Mouse (Mus musculus): ENCODE measurements around the gene Cryz.
A peak's percentile ranks its signal among the peaks of the same experiment; 100 is the strongest.

Gene Cryz

DNA sequence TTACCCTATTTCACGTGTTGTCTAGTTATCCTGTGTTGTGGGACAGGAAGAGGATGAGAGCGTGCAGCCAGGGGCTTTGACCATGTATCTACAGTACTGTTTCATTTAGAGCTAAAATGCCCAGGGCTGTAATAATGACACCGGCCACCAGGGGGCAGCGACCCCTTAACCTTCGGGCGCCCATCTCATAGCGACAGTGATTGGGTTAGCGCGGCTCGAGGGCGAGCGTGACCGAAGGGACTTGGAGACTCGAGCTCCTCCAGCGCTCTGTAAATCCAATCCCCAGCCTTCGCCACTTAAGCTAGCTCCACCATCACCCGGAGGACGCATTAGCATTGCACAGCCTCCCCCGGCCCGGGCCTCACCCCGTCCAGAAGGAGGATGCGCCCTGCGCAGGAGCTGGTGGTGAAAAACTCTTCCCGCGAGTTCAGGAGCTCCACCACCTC, at the start of gene Cryz:
Cryz (plus strand) TSS at position 224 of the 446 bp plus-strand sequence.
- peak; percentile 90 to 98 for DNase-seq (ENCODE audit: inconsistent age in 2 of 2, low spot score in 1 of 2)

DNA sequence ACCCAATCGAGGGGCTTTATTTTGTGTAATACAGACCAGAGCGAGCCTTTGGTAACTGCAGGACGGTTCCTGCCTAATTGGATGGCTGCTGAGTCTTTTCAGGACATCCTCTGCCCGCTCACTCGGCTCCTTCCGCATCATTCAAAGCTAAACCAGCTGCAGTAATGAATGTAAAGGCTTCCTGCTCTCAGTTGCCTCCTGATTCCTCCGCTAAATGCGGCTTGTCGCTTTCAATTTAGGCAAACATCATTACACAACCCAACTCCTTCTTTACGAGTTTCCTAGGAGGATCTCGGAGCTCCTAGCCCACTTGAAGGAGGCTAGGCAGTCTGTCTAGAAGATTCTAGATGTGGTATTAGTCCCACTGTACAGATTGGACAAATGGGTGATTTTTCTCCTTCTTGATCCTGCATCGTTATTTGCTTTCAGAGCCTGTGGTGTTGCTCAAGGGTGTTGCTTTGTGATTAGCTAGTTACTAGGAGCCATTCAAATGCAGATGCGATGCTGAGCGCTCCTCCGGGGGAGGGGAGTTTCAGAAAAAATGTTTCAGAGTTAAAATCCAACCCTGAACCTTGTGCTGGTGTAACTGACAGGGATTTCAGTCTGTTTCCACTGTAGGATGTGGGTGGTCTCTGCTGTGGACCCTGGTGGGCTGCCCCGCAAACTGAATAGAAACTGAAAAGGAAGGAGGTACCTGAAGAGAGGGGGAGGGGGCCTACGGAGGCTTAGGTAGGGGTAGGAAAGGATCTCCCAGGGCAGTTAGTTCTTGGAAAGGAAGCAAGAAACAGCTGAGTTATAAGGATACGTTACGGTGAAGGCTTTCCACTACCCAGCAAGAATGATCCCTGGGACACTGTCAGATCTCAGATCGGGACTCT, 48.7 kb upstream of the Cryz start:
- no peak for DNase-seq (ENCODE audit: inconsistent age in 2 of 2, low spot score in 1 of 2)

- no peak for DNase-seq (ENCODE audit: inconsistent age in 2 of 2, low spot score in 1 of 2)
Measured at GRCm38 (mm10) chr3:154548868-154549301, 47.6 kb upstream of the Cryz start.

DNA sequence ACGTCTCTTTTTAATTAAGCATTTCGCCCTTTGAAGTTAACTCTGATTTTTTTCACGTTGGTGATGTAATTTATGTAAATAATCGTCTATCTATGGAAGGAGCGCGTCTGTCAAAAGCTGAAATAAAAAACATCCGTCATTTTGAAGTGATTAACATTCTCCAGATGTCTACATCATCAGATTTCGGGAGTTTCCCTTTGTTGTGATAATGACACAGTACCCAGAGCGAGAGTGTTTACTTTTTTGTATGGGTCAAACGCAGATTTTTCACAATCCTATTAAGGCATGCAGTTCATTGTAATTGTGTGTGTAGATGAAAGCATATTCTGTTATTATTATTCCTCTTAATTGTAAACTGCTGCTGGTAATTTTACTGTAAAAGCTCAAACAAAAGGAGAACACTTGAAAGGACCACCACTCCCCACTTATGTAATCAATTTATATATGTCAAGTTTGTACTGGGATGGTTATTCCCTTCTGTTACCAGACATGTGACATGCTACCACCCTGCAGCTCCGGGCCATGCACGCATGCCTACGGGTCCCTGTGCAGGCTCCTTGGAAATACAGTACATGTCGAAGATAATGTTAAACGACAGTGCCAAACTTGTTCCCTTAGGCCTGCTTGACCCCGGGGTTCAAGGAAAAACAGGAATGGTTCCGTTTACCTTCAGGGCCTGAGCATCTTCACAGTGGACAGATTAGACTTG, 46.0 kb upstream of the Cryz start:
- no peak for DNase-seq (ENCODE audit: inconsistent age in 2 of 2, low spot score in 1 of 2)

DNA sequence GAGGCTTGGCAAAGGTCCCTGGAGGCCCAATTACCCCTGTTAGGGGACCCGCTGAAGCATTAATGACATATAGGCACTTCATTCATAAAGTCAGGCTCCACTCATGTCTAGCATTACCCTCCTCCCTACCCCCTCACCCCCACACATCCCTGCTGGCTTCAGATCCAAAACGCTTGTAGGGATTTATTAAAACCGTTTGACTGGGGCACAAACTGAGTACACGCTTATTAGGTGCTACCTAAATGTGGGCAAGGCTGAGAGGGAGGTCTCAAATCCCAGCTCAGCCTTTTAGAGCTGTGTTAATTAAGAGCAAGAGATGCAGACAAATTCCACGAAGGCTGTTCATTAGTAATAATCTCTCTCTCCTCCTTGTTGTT, 45.5 kb upstream of the Cryz start:
- no peak for DNase-seq (ENCODE audit: inconsistent age in 2 of 2, low spot score in 1 of 2)

DNA sequence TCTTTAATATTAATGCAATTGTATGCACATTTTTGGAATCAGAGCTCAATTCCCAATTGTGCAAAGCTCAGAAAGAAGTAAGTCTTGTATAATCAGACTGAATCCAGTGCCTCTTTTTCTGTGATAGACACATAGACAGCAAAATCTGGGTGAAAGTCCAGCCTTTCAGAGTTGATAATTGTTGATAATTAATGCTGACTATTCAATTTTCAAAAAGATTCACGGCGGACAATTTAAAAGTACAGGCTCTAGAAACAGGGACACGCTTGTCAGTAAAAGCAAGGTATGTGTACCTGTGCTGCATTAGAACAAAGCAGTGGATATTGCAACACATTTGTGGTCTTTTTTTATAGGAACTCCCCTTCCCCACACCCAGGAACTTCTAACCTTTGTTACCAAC, 34.3 kb upstream of the Cryz start:
- no peak for DNase-seq (ENCODE audit: inconsistent age in 2 of 2, low spot score in 1 of 2)

DNA sequence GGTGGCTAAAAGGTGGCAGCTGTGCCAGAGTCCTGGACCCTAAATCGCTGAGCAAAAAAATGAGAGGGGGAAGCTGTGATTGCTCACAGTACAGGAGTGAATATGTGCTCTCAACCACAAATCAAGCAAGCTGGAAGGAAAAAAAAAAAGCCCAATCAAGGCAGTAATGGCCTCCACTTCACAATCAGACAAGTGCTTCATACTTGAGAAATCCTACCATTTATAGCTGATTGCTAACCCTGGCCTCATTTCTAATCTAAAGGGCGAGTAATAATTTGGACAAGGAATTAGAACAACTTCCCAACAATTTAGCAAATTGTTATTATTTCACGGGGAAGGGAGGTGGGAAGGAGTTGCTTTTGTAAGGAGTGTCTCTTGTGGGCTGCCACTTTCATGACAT, 31.1 kb upstream of the Cryz start:
- DNase-seq (ENCODE audit: inconsistent age in 2 of 2, low spot score in 1 of 2) = no peak

DNA sequence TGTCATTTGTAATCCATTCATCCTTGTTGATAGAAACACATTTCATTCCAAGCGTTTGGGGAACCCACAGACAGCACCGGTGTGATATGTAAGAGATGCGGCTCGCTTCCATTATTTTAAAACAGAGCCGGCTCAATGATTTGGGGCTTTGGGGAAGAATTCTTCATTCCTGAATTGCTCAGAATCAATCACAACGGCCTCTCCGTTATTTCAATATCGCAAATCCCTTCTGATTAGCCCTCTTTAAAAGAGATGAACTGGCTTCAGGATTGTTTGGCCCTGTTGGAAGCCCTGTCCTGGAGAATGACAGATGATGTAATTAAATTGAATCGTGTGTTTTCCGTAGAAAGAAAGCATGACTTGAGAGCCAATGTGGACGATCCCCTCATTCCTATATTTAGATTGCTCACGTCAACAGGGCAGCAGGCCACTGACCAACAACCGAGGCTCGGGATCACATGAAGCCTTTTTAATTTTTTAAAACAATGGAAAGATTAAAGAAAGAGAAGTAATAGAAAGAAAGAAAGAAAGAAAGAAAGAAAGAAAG, 26.4 kb upstream of the Cryz start:
- DNase-seq (ENCODE audit: inconsistent age in 2 of 2, low spot score in 1 of 2) = no peak

DNA sequence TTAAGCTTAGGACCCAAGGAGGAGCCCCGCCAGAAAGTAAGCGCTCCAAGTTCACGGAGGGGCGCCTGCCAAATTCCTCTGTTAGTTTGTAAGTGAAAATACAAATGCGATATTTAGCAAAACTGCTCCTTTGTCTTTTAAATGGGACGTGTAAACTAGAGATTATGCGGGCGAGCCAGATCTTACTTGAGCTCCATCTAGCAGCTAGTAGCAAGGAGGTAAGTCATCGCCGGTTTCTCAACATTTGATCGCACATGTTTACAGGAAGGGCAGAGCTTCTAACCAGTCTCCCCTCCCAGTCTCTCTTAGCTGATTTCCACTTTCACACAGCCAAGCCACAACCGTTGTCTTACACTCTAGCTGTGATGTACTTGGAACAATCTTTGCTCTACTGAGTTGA, 25.7 kb upstream of the Cryz start:
- DNase-seq (ENCODE audit: inconsistent age in 2 of 2, low spot score in 1 of 2) = peak in 1 of 2 experiments; percentile 32

DNA sequence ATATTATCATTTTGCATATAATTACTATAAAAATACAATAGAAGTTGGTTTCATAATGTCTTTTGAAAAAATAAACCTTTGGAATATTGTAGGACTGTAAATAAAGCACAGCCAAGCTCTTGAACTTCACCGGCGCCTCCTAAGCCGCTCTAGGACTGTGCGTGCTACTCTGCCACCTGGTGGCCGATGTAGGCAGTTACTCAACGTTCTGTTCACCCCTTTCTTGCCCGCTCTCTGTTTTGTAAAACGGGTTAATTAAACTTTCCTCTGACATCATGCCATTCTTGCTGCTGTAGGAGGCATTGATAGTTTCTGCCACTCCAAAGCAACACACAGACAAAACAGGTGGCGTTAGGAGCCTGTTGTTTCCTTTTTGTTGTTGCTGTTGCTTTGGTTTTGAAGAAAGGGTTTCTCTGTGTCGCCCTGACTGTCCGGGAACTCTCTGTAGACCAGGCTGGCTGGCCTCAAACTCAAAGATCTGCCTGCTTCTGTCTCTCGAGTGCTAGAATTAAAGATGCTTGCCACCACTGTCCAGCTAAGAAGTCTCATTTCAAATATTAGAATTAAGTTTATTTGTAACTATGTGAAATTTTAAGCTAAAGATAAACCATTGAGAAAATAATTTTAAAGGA, 24.1 kb upstream of the Cryz start:
- peak; percentile 51 to 82 for DNase-seq (ENCODE audit: inconsistent age in 2 of 2, low spot score in 1 of 2)

DNA sequence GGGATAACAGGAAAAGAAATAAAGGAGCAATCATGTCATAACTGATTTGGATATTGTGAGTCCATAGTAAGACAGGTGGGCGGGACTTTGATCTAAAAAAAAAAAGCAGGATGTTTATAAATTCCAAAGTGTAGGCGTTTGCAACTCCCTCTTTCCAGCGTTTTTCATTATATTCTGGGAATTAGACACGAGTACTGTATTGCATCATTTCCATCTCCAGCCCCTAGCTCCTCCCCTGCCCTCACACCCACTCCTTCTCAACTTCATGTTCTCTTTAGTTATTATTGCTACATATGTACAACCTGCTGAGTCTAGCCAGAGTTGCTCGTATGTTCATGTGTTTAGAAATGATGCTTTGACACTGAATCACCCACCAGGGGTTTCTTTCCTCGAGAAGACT, 22.8 kb upstream of the Cryz start:
- DNase-seq (ENCODE audit: inconsistent age in 2 of 2, low spot score in 1 of 2) = no peak

GRCm38 (mm10) chr3:154577895-154578294, 18.6 kb upstream of the Cryz start:
- no peak for DNase-seq (ENCODE audit: inconsistent age in 2 of 2, low spot score in 1 of 2)

GRCm38 (mm10) chr3:154584351-154584750, 12.2 kb upstream of the Cryz start:
- DNase-seq (ENCODE audit: inconsistent age in 2 of 2, low spot score in 1 of 2) = no peak

- DNase-seq (ENCODE audit: inconsistent age in 2 of 2, low spot score in 1 of 2) = no peak
Measured at GRCm38 (mm10) chr3:154590971-154591370, 5.5 kb upstream of the Cryz start.

- DNase-seq (ENCODE audit: inconsistent age in 2 of 2, low spot score in 1 of 2) = no peak
Measured at GRCm38 (mm10) chr3:154591621-154592020, 4.9 kb upstream of the Cryz start.

- DNase-seq (ENCODE audit: inconsistent age in 2 of 2, low spot score in 1 of 2) = no peak
Measured at GRCm38 (mm10) chr3:154593596-154593995, 2.9 kb upstream of the Cryz start.

GRCm38 (mm10) chr3:154594156-154594555, 2.4 kb upstream of the Cryz start:
- no peak for DNase-seq (ENCODE audit: inconsistent age in 2 of 2, low spot score in 1 of 2)

DNA sequence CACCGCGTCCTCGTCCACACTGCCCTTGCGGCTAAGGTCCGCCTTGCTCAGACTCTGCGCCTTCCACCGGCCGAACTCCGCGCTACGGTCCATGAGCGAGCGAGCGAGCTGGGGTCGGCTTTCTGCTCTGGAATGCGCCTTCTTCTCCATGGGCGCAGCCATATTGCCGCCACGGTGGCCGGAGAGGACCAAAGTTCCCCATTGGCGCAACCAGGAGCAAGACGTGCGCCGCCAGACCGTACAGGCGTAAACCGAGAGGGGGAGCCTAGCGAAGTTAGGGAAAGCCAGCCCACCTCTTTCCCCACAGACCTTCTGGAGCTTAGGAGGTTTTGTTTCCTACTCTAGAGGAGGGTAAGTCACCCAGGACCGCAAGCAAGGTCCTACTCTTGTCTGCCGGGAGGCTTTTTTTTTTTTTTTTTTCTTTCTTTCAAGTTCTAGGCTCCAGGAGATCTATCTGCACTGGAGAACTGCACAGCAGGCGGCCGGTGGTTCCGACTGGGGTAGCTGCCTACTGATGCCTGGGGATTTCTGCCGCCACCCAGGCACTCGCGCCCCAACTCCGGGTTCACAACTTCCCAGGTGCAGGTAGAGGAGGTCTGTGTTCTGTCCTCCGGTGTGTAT, 533 bp downstream of the Cryz start, which contains the start of gene Tyw3:
Tyw3 (minus strand) TSS at position 171 of the 621 bp plus-strand sequence.
- peak; percentile 97 to 99 for DNase-seq (ENCODE audit: inconsistent age in 2 of 2, low spot score in 1 of 2)

- DNase-seq (ENCODE audit: inconsistent age in 2 of 2, low spot score in 1 of 2) = peak in 1 of 2 experiments; percentile 14
Measured at GRCm38 (mm10) chr3:154597561-154597960, 1.1 kb downstream of the Cryz start.

GRCm38 (mm10) chr3:154602141-154602540, 5.6 kb downstream of the Cryz start:
- no peak for DNase-seq (ENCODE audit: inconsistent age in 2 of 2, low spot score in 1 of 2)

DNA sequence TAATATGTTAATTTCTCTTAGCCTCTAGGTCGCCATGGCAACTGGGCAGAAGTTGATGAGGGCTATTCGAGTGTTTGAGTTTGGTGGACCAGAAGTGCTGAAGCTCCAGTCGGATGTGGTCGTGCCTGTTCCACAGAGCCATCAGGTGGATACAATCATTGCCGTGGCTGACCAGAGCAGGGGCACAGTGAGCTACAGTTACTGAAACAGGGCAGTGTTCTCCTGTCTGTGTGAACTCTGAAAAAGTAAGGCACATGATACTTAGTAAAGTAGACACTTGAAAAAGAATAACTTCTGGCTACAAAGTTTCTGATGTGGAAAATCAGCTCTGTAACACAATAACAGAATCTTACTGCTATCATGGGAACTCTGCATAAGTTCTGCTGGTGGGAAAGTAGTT, 8.4 kb downstream of the Cryz start:
- DNase-seq (ENCODE audit: inconsistent age in 2 of 2, low spot score in 1 of 2) = no peak
